Mouse (Mus musculus) embryonic facial prominence, embryonic 12.5 days (tissue): Measurements from ENCODE around the gene Cfap299. TPM values are rescaled to one million over a fixed set of nuclear protein-coding genes. Genes with fewer than 3 reads are reported as not detected.
A peak's percentile ranks its signal among the peaks of the same experiment; 100 is the strongest.

Source experiments
- microRNA counts: library from miRNA; unstranded; fragments of <30 nt; microRNA quantifications from one replicate; lab custom pipeline; 2017
- microRNA-seq: library from miRNA; unstranded; fragments of <30 nt; microRNA quantifications from one replicate; pipeline ENCODE4, GENCODE M21; 2017
- polyA plus RNA-seq: library from polyadenylated mRNA; unstranded; fragments of >200 nt; fragmentation: Nextera tagmentation; extraction: Ambion mirVana; gene quantifications from 2 replicates; pipeline ENCODE4 v1.2.1, GENCODE M21; 2016

Gene Cfap299
- polyA plus RNA-seq, 1 experiment from 2014 or later, result 0.83 TPM

MicroRNAs within 50 kb of the gene (microRNA counts, 519-probe panel; counts per million panel counts)
- 460 counts per million, percentile 65 among the panel's probes with 10 or more counts for microRNA mmu-miR-703 (lab: Ali Mortazavi, UCI)

Small RNA genes lying within 50 kb of the gene (microRNA-seq; reads per million reads assigned to microRNA genes)
- gene Mir703, result not detected

Other genes with a start within 250 kb of the Cfap299 start
- gene Prdm8, start 162.1 kb upstream of the Cfap299 start, polyA plus RNA-seq, result 0.29 and 0.31 TPM in 2 replicates
- gene Fgf5, start 75.1 kb upstream of the Cfap299 start, polyA plus RNA-seq, result 2.0 and 2.4 TPM in 2 replicates
- not detected in 2 replicates for gene Gm11111, start 223.4 kb downstream of the Cfap299 start, polyA plus RNA-seq